Mouse (Mus musculus): ENCODE results near the gene Eno3.

Eno3 gene

GRCm38 (mm10) chr11:70657991-70658390, 989 bp downstream of the Eno3 start:
- peak; percentile 42 for DNase-seq

- DNase-seq, result no peak
Measured at GRCm38 (mm10) chr11:70658521-70658920, 1.5 kb downstream of the Eno3 start.

DNA sequence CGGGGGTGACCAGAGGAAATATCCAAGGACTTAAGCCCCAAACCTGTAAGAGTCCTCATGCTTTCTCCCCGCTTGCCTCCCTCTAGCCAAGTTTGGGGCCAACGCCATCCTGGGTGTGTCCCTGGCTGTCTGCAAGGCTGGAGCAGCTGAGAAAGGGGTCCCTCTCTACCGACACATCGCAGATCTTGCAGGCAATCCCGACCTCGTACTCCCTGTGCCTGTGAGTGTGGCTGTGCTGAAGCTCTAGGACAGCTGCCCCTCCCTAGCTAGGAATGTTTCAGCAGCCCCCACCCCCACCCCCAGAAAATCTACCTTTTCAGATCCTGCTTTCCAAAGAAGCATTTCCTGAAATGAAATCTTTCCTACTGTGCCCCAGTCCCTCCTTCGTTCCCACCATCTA, 1.9 kb downstream of the Eno3 start:
- no peak for DNase-seq

GRCm38 (mm10) chr11:70660571-70660970, 3.6 kb downstream of the Eno3 start:
- DNase-seq, result no peak

GRCm38 (mm10) chr11:70663101-70663500, 6.1 kb downstream of the Eno3 start:
- DNase-seq, result no peak

GRCm38 (mm10) chr11:70663957-70664356, 7.0 kb downstream of the Eno3 start:
- no peak for DNase-seq

DNA sequence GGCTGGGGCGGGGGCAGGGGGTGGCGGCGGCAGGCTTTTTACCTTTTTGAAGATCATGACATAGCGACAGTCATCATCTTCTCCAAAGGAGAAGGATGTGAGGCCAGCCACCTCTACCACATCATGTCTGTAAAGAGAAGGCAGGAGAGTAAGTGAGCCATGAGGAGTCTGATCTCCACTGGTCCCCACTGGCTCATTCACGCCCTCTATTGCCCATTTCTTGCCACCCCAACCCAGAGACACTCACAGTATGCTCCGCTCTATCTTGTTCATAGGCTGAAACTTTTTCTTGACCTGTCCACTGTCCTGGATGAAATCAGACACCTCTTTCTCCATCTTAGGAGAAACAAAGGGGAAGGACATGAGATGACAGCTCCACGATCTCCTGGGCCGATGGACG, 7.7 kb downstream of the Eno3 start:
- DNase-seq, result no peak

- DNase-seq, result no peak
Measured at GRCm38 (mm10) chr11:70666687-70667086, 9.7 kb downstream of the Eno3 start.

GRCm38 (mm10) chr11:70667271-70668150, 10.5 kb downstream of the Eno3 start:
- DNase-seq, result no peak

GRCm38 (mm10) chr11:70668335-70668770, 11.4 kb downstream of the Eno3 start:
- no peak for DNase-seq

DNA sequence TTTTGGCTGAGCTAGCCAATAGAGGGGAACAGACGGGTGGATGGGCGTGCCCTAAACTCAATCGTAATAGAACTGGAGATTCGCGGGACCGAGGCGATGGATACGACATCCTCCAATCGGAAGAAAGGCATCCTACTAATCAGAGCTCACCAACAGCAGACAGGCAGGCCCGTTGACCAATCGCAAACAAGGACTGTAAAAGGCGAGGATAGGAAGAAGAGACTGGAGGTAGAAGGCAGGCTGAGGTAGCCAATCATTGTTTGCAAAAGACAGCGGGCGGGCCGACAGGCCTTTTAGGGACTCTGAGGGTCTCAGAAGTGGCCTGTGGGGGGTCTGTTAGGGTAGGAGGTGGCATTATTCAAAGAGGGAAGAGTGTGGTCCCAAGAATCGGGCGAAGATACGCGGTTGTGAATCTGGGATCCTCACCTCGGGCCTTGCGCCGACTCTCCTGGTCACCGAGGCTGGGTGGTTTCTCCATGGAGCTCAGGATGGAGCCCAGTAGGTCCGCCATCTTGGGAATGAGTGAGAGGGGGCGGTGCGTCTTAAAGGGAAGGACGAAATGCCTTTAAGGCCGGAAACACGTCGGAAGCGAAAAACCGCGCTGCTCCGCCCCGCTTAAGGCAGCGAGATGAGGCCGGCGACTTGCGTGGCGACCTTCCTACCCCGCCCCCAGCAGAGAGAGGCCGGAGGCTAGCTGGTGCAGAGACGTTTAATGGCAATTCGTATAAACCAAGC, 11.9 kb downstream of the Eno3 start, which contains the start of gene Spag7:
Gene Spag7 (minus strand): TSS at position 646 of the 735 bp plus-strand sequence.
- peak; percentile 94 for DNase-seq

GRCm38 (mm10) chr11:70669582-70670345, 12.8 kb downstream of the Eno3 start:
- DNase-seq, result peak; percentile 95

GRCm38 (mm10) chr11:70670483-70670882, 13.5 kb downstream of the Eno3 start:
- DNase-seq, result no peak

GRCm38 (mm10) chr11:70671333-70672047, 14.5 kb downstream of the Eno3 start:
- no peak for DNase-seq

DNA sequence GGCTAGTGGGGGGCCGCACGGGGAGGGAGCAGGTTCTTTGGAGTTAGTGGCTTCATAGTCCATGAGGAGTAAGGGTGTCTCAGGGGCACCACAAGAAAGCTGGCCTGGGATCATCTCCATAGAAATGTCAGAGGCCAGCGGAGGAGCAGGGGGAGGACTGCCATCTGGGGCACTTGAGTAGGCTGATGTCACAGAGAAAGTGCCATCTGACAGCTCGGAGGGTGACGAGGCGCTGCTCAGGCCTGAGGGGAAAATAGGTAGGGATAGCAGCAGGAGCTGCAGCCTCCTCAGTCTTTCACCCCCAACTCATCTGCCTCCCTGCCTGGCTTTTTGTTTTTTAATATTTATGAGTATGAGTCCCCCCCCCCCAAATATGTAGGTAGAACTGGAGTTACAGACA, 17.0 kb downstream of the Eno3 start:
- no peak for DNase-seq

- DNase-seq, result no peak
Measured at GRCm38 (mm10) chr11:70674501-70674900, 17.5 kb downstream of the Eno3 start.

DNA sequence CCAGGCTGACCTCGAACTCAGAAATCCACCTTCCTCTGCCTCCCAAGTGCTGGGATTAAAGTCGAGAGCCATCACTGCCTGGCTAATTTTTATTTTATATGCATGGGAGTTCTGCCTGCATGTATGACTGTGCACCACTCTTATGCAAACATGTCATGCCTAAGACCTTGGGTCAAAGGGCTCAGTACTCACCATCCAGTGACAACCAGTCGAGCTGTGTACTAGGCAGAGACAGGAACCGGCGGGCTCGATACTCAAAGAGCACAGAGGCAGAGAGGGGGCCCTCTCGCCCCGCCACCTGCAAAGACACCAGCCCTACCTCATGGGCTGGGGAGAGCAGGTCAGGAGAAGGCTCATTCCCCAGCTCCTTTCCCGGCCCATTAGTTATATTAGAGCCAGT, 21.1 kb downstream of the Eno3 start:
- no peak for DNase-seq

DNA sequence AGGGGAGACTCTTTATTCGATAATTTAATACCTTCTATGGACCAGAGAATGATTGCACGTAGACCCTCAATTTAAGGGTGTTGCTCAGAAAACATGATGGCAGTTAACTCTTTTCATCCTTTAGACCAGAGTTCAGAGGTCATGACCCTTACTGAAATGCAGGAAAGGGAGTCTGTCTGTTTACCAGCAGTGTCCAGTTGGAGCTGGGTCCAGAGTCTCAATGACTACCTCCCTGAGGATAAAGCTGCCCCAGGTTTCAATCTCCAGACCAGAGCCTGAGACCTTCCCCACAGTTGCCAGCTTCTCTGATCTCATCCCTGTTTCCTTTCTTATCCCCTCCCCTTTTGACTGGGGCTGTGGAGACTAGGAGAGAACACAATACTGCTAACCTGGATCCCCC, 21.6 kb downstream of the Eno3 start:
- no peak for DNase-seq

- DNase-seq, result no peak
Measured at GRCm38 (mm10) chr11:70679361-70679760, 22.4 kb downstream of the Eno3 start.

- no peak for DNase-seq
Measured at GRCm38 (mm10) chr11:70679894-70680293, 22.9 kb downstream of the Eno3 start.

- DNase-seq, result no peak
Measured at GRCm38 (mm10) chr11:70681170-70681569, 24.2 kb downstream of the Eno3 start.

- DNase-seq, result peak; percentile 37
Measured at GRCm38 (mm10) chr11:70681897-70682581, 25.0 kb downstream of the Eno3 start.

Measured in thymus, postnatal 14 days (tissue).